Mouse (Mus musculus) embryonic fibroblast, embryonic 13.5 days (primary cell): ENCODE measurements around the gene Cpa5.

Experiments
- CTCF ChIP-seq: IDR thresholded peaks from 2 replicates; pipeline ENCODE4 v1.5.1; 2011; ENCODE audit warnings: mild to moderate bottlenecking, control low read depth, low read length, moderate library complexity, borderline replicate concordance; ENCODE audit not compliant: insufficient read depth
- POLR2A ChIP-seq: IDR thresholded peaks from 2 replicates; pipeline ENCODE4 v1.6.1; 2011; ENCODE audit warnings: low read depth, mild to moderate bottlenecking, control low read depth, low read length, moderate library complexity

GRCm38 (mm10) chr6:30658619-30659018, 47.8 kb downstream of the Cpa5 start:
- TF ChIP-seq CTCF (no peak), POLR2A (no peak)
